Mouse (Mus musculus) A20 (cell line): Measurements from ENCODE around the gene Cypt4.
"Not testable (repeated sequence)": the region's sequence is repeated elsewhere in the genome, so short reads cannot be mapped to it uniquely, and the experiment has no call there.

ENCODE experiments used
- DNase-seq: peaks from one replicate; pipeline ENCODE4 v3.0.0-alpha.2; 2011; ENCODE audit warnings: low read depth, low spot score

The Cypt4 gene

GRCm38 (mm10) chr9:24624896-24625295 lies at the start of gene Cypt4:
Gene Cypt4 (plus strand): TSS chr9:24625196.
- DNase-seq = no peak

GRCm38 (mm10) chr9:24637341-24637740 lies 12.3 kb downstream of the Cypt4 start:
- DNase-seq = not testable (repeated sequence)
